Mouse (Mus musculus) midbrain, embryonic 15.5 days (tissue): ENCODE measurements at regions not wholly inside any gene's neighbourhood (a gene's known extent, or its start where the extent isn't known, plus 50 kb on each side); places are given as distances from the start of the nearest gene placed in this dataset.

Experiments
- ATAC-seq: fragments of 200-750 bp; cut with Nextera tagmentation; replicated peaks from 2 replicates; pipeline ENCODE4 v1.8.0; 2017; ENCODE audit warnings: moderate TSS enrichment
- H3K27ac ChIP-seq: fragments of 300-500 bp; sonication (generic); 2 replicates; pipeline ENCODE4 v1.5.1; 2015; ENCODE audit warnings: mild to moderate bottlenecking, inconsistent platforms
- H3K27me3 ChIP-seq: fragments of 300-500 bp; sonication (generic); replicated peaks from 2 replicates; pipeline ENCODE4 v1.6.1; 2015; ENCODE audit warnings: inconsistent platforms
- H3K36me3 ChIP-seq: fragments of 300-500 bp; sonication (generic); replicated peaks from 2 replicates; pipeline ENCODE4 v1.6.1; 2015; ENCODE audit warnings: inconsistent platforms
- H3K4me1 ChIP-seq: fragments of 300-500 bp; sonication (generic); 2 replicates; pipeline ENCODE4 v1.6.1; 2015; ENCODE audit warnings: inconsistent platforms
- H3K4me2 ChIP-seq: fragments of 300-500 bp; sonication (generic); 2 replicates; pipeline ENCODE4 v1.6.1; 2015; ENCODE audit warnings: inconsistent platforms, mild to moderate bottlenecking, moderate library complexity
- H3K4me3 ChIP-seq: fragments of 300-500 bp; sonication (generic); 2 replicates; pipeline ENCODE4 v1.5.1; 2015; ENCODE audit warnings: mild to moderate bottlenecking, inconsistent platforms
- H3K9ac ChIP-seq: fragments of 300-500 bp; sonication (generic); 2 replicates; pipeline ENCODE4 v1.6.1; 2015; ENCODE audit warnings: mild to moderate bottlenecking, inconsistent platforms
- H3K9me3 ChIP-seq: fragments of 300-500 bp; sonication (generic); 2 replicates; pipeline ENCODE4 v1.6.1; 2016; ENCODE audit warnings: inconsistent platforms
- WGBS: fragments of 180-500 bp; shearing (Covaris S2); methylation state at CpG from one replicate; pipeline ENCODE4 v1.1.7; 2015; ENCODE audit warnings: mixed read lengths; 5-methylcytosine and 5-hydroxymethylcytosine counted together

DNA sequence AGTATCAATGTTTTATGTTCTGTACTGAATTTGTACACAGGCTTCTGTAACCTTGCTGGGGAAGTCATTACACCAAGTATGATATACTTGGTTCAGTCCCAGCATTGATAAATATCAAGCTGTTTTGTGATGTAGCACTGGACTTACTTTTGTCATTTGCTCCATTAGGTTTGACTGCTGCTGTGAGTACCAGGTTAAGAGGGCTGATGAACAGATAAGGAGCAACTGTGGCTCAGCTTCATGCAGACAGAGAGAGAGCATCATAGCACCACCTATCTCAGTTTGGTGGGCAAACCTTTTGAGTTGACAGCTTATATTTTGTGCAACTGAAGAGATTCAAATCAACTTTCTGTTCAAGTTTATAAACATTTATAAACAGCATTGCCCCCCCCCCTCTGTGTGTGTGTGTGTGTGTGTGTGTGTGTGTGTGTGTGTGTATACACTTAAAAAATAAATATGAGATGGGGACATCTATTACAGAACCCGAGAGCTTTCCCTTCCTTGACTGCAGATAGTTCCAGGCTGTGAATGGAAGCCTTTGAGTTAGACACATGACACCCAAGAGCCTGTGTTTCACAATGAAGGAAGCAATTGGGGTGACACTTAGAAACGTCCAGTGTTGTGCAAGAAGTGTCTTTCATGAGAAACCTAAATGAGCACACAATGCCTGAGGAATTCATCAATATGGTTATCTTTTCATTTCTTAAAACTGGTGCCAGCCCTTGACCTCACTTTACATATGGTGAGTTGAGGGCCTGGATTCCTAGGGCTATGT is 305.8 kb upstream of the Trib2 start:
- Histone ChIP-seq H3K4me3 (no peak overlapping the region), H3K4me2 (no peak overlapping the region), H3K36me3 (no peaks in the 10 kb centered on the region), H3K27me3 (no peaks in the 10 kb centered on the region), H3K4me1 (no peaks in the 10 kb centered on the region), H3K27ac (no peak overlapping the region), H3K9me3 (no peaks in the 10 kb centered on the region), H3K9ac (no peak overlapping the region)
- ATAC-seq, result no peak
- 60% methylated on average over 2 of the region's 2 CpGs for WGBS

DNA sequence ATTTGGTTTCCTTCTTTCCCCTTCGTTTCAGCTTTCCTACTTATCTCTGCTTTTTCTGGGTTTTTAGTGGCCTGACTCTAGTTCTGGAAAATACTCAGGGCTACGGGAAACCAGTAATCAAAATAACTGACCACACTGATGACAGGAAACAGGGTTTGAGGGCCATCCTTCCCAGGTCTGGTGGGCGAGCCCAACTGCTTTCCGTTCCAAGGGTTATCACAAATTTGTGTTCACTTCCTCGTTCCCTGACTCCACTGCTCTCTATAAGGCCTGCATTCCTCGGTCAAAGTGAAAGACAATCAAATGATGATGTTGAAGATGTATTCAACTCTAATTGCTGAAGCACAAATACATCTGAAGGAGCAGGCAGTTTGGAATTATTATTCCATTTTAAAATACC is 305.1 kb upstream of the Trib2 start:
- H3K9me3 ChIP-seq, result no peaks in the 10 kb centered on the region
- H3K4me2 ChIP-seq, result no peak overlapping the region
- H3K4me1 ChIP-seq, result no peaks in the 10 kb centered on the region
- no peak overlapping the region for H3K9ac ChIP-seq
- H3K27me3 ChIP-seq, result no peaks in the 10 kb centered on the region
- no peaks in the 10 kb centered on the region for H3K36me3 ChIP-seq
- no peak overlapping the region for H3K4me3 ChIP-seq
- ATAC-seq, result no peak
- WGBS, result 87% methylated on average over 6 of the region's 6 CpGs
- H3K27ac ChIP-seq, result no peak overlapping the region

DNA sequence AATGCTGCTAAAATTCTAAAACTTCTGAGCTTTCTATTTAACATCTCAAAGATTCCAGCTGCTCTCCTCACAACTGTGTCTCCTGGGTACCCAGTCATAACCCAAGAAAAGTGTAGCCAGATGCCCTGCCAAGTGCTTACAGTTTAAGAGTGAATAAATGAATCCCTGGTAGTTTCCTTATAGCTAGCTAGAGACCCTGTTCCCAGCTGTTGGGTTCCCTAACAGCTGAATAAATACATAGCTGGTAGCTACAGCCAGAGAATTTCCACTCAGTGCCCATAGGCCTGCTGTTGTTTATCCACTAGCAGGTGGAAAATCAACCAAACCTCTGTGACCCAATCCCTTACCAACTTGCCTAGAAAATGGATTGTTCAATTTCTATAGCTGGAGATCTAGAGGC is 302.0 kb upstream of the Trib2 start:
- H3K9me3 ChIP-seq, result no peaks in the 10 kb centered on the region
- no peaks in the 10 kb centered on the region for H3K4me1 ChIP-seq
- ATAC-seq, result no peak
- no peak overlapping the region for H3K4me3 ChIP-seq
- no peak overlapping the region for H3K4me2 ChIP-seq
- H3K27ac ChIP-seq, result no peak overlapping the region
- no peaks in the 10 kb centered on the region for H3K27me3 ChIP-seq
- H3K9ac ChIP-seq, result no peak overlapping the region
- H3K36me3 ChIP-seq, result no peaks in the 10 kb centered on the region

DNA sequence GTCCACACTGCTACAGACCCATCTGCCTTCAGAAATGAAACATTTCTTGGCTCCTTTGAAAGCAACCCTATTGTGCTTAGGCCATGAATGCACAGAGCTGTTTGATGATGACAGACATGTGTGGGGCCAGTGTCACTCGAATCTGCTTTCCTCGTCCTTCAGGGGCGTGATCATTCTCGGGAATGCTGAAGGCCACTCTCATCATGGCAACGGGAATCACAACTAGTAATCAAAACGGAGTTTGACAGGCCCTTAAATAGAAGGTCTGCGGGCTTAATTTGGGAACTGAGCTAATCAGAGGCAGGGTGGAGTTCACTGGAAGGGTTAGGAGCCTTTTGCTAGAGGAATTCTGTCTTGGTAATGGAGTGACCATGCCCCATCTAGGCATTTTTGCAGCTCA is 290.2 kb upstream of the Trib2 start:
- Histone ChIP-seq H3K4me1 (no peaks in the 10 kb centered on the region), H3K4me2 (no peak overlapping the region)
- WGBS, result 62% methylated on average over 7 of the region's 7 CpGs

DNA sequence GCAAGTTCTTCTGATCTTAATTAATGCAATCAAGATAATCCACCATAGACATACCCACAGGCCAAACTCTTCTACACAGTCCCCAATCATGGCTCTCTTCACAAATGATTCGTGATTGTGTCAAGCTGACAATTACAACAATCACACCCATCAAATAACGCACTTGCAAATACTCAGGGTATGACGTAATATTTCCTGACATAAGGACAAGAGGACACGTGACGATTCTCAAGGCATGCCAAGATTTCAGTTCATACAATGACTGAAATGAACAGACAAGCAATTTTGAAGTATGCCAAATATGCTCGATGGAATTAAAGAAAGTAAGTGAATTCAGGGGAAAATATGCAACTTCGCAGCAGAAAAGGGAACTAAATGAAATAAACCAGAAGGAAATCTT is 282.1 kb upstream of the Trib2 start:
- H3K27me3 ChIP-seq, result no peaks in the 10 kb centered on the region
- no peak overlapping the region for H3K9ac ChIP-seq
- H3K4me1 ChIP-seq, result no peaks in the 10 kb centered on the region
- H3K36me3 ChIP-seq, result no peaks in the 10 kb centered on the region
- no peak overlapping the region for H3K27ac ChIP-seq
- no peak overlapping the region for H3K4me3 ChIP-seq
- ATAC-seq, result no peak
- WGBS, result 91% methylated on average over 7 of the region's 7 CpGs
- no peaks in the 10 kb centered on the region for H3K9me3 ChIP-seq
- H3K4me2 ChIP-seq, result no peak overlapping the region

More for the DNA sequence above, 290.2 kb upstream of the Trib2 start:
- Histone ChIP-seq H3K9ac (no peak overlapping the region), H3K36me3 (no peaks in the 10 kb centered on the region), H3K27ac (no peak overlapping the region), H3K27me3 (no peaks in the 10 kb centered on the region), H3K9me3 (no peaks in the 10 kb centered on the region), H3K4me3 (no peak overlapping the region)
- ATAC-seq, result no peak

DNA sequence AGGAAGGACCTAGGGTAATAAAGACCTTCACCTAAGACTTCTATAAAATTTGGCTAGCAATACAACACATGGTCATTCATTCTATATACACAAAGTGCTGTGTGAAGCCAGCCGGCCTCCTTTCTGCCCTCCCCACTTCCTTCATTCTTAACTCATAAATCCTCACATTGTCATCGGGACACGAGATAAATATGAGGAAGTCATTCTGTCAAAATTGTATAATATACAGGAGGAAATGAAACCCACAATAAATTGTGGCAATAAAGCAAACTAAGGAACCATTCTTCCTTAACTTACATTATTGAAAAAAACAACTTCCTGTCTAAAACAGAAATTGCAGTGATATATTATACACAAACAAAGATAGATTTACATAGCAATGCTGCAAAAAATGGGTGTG is 275.9 kb upstream of the Trib2 start:
- 92% methylated on average over 3 of the region's 3 CpGs for WGBS
- no peak overlapping the region for H3K9ac ChIP-seq
- no peaks in the 10 kb centered on the region for H3K36me3 ChIP-seq
- H3K9me3 ChIP-seq, result no peaks in the 10 kb centered on the region
- H3K4me3 ChIP-seq, result no peak overlapping the region
- ATAC-seq, result no peak
- no peaks in the 10 kb centered on the region for H3K27me3 ChIP-seq
- H3K4me1 ChIP-seq, result 0 out of 2 replicates have a peak, but pooled peaks cover 5% of the 10 kb centered on the region
- no peak overlapping the region for H3K27ac ChIP-seq
- no peak overlapping the region for H3K4me2 ChIP-seq

DNA sequence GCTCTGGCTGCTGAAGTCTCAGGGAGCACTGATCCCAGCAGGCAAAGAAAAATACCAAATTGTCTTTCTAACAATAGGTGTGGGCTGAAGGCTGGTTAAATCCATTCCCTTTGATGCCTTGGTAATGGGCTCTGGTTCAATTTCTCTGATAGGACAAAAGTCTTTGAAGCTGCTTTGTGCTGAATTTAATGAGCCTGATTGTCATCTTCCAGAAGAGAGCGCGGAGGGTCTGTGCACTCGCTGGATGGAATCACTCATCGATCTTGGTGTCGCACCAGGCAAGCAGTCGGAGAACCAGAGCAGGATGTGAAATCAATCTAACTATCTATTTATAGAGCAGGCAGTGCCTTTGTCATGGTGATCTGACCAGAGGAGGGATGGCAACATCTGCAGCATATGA is 274.6 kb upstream of the Trib2 start:
- Histone ChIP-seq H3K4me3 (no peak overlapping the region), H3K4me1 (0 out of 2 replicates have a peak, but pooled peaks cover 5% of the 10 kb centered on the region), H3K27me3 (no peaks in the 10 kb centered on the region), H3K36me3 (no peaks in the 10 kb centered on the region), H3K9me3 (no peaks in the 10 kb centered on the region), H3K4me2 (peak overlapping the region; percentile 3; the same call in 1 of the 2 replicates), H3K9ac (no peak overlapping the region), H3K27ac (peak overlapping the region; percentile 43)
- WGBS, result 10% methylated on average over 6 of the region's 6 CpGs
- peak; percentile 68 for ATAC-seq

DNA sequence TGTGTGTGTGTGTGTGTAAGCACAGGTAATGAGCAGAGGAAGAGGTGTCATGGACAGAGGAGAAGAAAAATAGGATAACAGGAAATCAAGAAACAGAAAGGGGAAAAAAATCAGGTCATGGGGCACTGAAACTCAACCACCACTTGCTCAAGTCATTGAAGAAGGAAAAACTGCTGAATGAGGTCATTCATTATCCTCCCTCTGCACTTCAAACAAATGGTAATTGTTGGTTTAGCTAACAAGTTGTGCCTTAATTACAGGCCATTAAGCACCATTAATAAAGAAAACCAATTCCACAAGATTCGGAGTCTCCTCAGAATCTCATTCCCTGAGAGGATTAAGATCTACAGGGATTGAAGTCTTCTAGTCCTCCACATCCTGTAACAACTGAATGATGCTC is 266.5 kb upstream of the Trib2 start:
- Histone ChIP-seq H3K4me1 (no peaks in the 10 kb centered on the region), H3K4me3 (no peak overlapping the region), H3K4me2 (no peak overlapping the region), H3K27me3 (no peaks in the 10 kb centered on the region), H3K9ac (no peak overlapping the region), H3K27ac (no peak overlapping the region), H3K36me3 (no peaks in the 10 kb centered on the region), H3K9me3 (no peaks in the 10 kb centered on the region)
- ATAC-seq, result no peak
- WGBS, result 52% methylated on average over 1 of the region's 1 CpGs

DNA sequence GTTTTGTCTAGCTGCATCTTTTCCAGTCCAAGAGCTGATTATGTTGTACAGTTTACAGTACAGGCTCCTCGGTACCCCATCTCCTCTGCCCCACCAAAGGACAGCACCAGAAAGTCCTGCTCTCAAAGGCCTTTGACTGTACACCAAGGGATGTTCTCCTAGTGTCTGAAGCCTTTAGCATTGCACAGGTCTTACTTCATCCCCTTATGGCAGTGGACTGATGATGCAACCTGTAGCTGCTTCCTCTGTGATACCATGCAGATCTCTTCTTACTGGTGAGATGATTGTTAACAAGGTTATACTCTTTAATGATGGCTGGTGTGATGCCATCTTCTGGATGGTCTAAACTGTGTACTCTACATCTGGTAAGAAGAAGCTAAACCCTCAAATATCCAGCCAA is 260.5 kb upstream of the Trib2 start:
- Histone ChIP-seq H3K4me1 (no peaks in the 10 kb centered on the region), H3K4me2 (no peak overlapping the region), H3K9me3 (no peaks in the 10 kb centered on the region), H3K27me3 (no peaks in the 10 kb centered on the region), H3K9ac (no peak overlapping the region), H3K4me3 (no peak overlapping the region), H3K27ac (no peak overlapping the region), H3K36me3 (no peaks in the 10 kb centered on the region)
- 83% methylated on average over 1 of the region's 1 CpGs for WGBS
- ATAC-seq, result no peak

DNA sequence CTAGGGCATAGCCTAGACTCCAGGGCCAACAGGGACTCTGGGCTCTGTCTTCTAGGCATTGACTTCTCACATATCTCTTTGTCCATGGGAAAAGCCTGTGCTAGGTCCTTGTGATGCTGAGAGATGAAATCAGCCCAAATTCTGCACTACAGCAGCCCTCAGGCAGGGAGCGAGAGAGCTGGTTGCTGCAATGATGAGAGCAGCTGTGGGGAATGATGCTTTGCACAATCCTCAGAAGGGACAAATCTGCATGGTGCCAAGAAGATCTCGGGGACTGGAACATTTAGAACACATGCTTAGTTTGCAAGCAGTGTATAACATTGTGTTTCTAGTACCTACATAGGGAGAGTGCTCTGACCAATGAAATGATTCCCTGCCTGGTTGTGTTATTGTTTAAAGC is 259.2 kb upstream of the Trib2 start:
- no peak overlapping the region for H3K4me3 ChIP-seq
- no peaks in the 10 kb centered on the region for H3K9me3 ChIP-seq
- no peaks in the 10 kb centered on the region for H3K36me3 ChIP-seq
- no peak overlapping the region for H3K27ac ChIP-seq
- 73% methylated on average over 2 of the region's 2 CpGs for WGBS
- H3K4me1 ChIP-seq, result no peaks in the 10 kb centered on the region
- H3K4me2 ChIP-seq, result no peak overlapping the region
- H3K9ac ChIP-seq, result no peak overlapping the region
- no peaks in the 10 kb centered on the region for H3K27me3 ChIP-seq
- ATAC-seq, result no peak

DNA sequence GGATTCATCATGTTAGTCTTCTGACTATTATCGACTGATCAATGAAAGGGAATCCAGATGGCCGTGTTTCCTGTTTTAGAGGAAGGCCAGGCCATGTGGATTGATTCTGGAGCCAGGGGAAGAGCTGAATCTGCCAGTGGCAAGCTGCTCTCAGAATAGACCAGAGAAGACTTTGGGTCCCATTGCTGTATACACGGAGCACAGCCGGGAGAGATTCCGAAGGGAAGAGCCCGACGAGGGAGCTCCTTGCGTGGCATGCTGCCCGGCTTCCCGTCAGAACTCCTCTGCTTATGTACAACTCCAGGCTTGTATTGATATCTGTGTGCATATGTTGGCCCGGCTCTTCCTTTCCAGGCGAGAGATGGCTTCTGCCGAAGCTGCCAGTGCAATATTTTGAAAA is 252.2 kb upstream of the Trib2 start:
- Histone ChIP-seq H3K36me3 (no peaks in the 10 kb centered on the region), H3K4me3 (no peak overlapping the region), H3K27ac (no peak overlapping the region), H3K4me2 (no peak overlapping the region), H3K9me3 (no peaks in the 10 kb centered on the region), H3K27me3 (no peaks in the 10 kb centered on the region), H3K9ac (no peak overlapping the region), H3K4me1 (no peaks in the 10 kb centered on the region)
- 93% methylated on average over 13 of the region's 13 CpGs for WGBS
- no peak for ATAC-seq

DNA sequence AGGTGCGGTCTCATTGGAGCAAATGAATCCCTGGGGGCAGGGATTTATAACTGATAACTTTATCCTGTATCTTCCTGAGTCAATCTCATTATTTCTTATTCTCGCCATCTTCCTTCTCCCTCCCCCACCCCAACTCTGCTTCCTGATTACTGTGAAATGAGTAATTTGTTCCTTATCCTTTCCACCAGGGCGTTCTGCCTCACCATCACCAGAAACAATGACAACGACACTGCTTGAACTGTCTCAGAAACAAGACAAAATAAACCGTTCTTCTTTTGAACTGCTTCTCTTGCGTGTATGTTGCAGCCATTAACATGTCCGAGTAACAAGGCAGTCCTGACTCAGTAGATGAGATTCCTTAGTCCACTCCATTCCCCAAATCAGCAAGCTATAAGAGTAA is 246.0 kb upstream of the Trib2 start:
- H3K4me3 ChIP-seq, result no peak overlapping the region
- no peak overlapping the region for H3K9ac ChIP-seq
- H3K4me1 ChIP-seq, result no peaks in the 10 kb centered on the region
- H3K27me3 ChIP-seq, result no peaks in the 10 kb centered on the region
- no peaks in the 10 kb centered on the region for H3K9me3 ChIP-seq
- H3K36me3 ChIP-seq, result no peaks in the 10 kb centered on the region
- no peak overlapping the region for H3K27ac ChIP-seq
- H3K4me2 ChIP-seq, result no peak overlapping the region
- WGBS, result 84% methylated on average over 7 of the region's 7 CpGs
- no peak for ATAC-seq

DNA sequence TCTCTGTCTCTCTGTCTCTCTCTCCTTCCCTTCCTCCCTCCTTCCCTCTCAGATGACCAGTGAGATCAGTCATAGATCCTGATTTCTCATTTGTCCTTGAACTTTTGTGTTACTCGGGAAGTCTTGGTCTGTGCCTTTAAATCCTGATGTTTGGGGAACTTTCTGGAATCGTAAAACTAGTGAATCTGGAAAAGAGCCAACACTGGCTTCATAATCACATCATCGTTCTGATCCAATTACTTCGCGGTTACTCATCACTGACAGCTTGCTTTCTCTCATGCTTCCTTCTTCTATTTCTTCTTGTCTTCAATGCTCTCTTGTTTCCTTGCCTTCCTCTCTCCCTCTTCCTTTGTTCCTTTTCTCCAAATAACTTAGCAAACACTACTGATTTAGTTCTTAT is 243.7 kb upstream of the Trib2 start:
- H3K4me2 ChIP-seq, result no peak overlapping the region
- no peak overlapping the region for H3K9ac ChIP-seq
- no peaks in the 10 kb centered on the region for H3K27me3 ChIP-seq
- no peaks in the 10 kb centered on the region for H3K9me3 ChIP-seq
- H3K36me3 ChIP-seq, result no peaks in the 10 kb centered on the region
- H3K4me1 ChIP-seq, result no peaks in the 10 kb centered on the region
- 73% methylated on average over 5 of the region's 5 CpGs for WGBS
- ATAC-seq, result no peak
- H3K4me3 ChIP-seq, result no peak overlapping the region
- no peak overlapping the region for H3K27ac ChIP-seq
